Mouse (Mus musculus) spleen, postnatal 36 days (tissue): ENCODE results near the gene Cacng3.
A peak's percentile ranks its signal among the peaks of the same experiment; 100 is the strongest.

Experiments
- DNase-seq, 2 experiments: peaks; one replicate each; pipeline ENCODE4 v3.0.0; 2022; ENCODE audit warnings: low spot score in 2 of 2, mixed read lengths in 1 of 2

The Cacng3 gene

DNA sequence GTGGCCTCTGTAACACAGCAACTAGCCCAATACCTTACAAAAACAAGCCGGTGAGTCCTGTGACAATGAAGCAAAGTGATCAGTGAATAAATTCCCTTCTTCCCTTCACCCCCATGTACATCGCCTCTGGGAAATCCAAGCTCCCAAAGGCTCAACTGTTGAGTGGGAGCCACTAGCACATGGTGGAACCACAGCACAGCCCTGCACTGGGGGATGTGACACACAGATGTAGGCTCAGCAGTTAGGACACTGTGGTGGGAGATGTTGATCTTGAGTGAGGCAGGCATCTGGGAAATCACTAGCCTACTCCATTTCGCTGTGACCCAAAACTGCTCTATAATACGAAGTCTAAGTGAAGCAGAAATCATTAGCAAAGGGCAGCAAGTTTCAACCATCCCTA is 48.2 kb downstream of the Cacng3 start:
- DNase-seq = no peak

GRCm38 (mm10) chr7:122723358-122723876 is 53.1 kb downstream of the Cacng3 start:
- DNase-seq = peak; percentile 49 to 54

GRCm38 (mm10) chr7:122726376-122726775 is 56.1 kb downstream of the Cacng3 start:
- DNase-seq = no peak

DNA sequence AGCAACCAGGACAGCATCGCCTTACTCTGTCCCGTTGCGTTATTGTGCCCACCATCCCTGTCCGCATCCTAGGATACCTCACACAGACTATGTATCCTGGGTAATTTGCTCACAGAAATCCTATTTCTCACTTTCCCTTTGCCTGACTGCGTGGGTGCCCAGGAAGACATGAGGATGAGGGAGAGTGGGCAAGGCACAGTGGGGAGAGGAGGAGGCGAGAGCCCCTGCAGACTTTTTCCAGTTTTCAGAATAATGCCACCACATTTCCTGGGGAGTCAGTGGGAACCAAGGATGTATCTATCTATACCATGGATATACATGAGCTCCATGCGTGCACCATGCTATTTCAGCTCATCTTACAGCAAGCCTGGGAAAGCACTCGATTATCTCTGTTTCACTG is 57.9 kb downstream of the Cacng3 start:
- DNase-seq = no peak

DNA sequence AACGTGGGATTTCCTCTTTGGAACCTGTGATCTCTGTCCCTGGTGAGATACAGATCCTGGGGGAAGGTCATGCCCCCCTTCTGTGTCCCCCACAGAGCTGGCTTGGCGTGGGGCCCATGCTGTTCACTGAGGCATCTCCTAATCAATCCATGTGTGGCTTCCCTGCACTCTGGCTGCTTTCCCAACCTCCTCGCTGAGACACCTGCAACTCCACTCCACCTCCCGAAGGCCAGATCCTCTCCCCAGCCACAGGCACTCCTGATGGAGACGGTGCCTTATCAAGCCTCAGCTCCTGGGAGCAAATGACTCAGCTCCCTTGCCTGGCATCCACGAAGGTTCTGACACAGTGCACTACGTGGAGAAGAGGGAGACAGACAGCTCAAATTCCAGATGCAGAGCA is 58.6 kb downstream of the Cacng3 start:
- no peak for DNase-seq

- no peak for DNase-seq
Observed at GRCm38 (mm10) chr7:122735323-122735722, 65.0 kb downstream of the Cacng3 start.

GRCm38 (mm10) chr7:122738541-122738940 is 68.2 kb downstream of the Cacng3 start:
- DNase-seq = no peak

DNA sequence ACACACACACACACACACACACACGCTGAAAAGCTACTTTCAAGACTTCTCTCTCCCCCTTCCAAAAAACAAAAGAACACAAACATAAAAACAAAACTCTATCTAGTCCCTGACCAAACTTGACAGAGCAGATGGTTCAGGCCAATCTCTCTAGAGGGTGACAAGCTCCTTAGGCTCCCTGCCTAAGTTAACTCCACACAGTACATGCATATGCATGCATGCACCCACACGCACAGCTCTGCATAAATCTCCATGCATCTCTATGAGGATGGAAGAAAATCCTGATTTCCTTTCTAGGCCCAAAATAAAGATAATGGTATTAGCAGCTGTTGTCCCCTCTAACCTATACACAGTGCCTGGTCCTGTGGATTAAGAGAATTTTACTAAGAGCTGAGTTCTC is 70.4 kb downstream of the Cacng3 start:
- DNase-seq = no peak

- no peak for DNase-seq
Observed at GRCm38 (mm10) chr7:122755920-122756603, 85.8 kb downstream of the Cacng3 start.

- DNase-seq = no peak
Observed at GRCm38 (mm10) chr7:122758645-122759044, 88.4 kb downstream of the Cacng3 start.

DNA sequence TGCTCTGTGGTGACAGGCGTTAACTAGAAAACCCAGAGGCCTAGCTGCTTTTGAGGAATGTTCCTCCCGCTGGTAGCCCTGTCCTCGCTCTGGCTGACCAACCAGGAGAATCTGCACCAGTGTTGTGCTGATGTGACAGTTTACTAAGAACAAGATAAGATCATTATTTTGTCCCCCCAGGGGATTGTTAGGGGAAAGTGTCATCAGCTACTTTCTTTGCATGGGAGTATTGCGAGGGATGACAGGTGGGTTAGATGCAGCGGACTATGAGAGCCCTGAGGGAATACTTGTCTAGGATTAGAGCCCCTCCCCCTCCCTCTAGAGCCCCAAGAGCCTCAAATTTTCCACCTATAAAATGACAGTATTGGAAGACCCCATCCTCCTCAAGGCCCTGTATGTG is 94.2 kb downstream of the Cacng3 start:
- no peak for DNase-seq

DNA sequence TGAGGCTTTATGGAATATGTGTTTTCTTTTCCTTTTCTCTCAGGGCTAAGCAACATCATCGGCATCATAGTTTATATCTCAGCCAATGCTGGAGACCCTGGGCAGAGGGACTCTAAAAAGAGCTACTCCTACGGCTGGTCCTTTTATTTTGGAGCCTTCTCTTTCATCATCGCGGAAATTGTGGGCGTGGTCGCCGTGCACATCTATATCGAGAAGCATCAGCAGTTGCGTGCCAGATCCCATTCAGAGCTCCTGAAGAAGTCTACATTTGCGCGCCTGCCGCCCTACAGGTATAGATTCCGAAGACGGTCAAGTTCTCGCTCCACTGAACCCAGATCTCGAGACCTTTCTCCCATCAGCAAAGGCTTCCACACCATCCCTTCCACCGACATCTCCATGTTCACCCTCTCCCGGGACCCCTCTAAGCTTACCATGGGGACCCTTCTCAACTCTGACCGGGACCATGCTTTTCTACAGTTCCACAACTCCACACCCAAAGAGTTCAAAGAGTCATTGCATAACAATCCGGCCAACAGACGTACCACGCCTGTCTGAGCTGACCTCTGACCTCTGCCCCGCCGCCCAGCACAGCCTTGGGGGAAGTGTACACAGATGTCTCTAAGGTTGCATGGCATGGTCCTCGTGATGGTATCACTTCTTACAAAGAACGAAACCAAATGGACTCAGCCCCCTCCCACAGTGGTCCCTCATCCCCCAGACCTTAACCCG is 98.2 kb downstream of the Cacng3 start:
- no peak for DNase-seq

GRCm38 (mm10) chr7:122779601-122780000 is 109.3 kb downstream of the Cacng3 start:
- DNase-seq = no peak

DNA sequence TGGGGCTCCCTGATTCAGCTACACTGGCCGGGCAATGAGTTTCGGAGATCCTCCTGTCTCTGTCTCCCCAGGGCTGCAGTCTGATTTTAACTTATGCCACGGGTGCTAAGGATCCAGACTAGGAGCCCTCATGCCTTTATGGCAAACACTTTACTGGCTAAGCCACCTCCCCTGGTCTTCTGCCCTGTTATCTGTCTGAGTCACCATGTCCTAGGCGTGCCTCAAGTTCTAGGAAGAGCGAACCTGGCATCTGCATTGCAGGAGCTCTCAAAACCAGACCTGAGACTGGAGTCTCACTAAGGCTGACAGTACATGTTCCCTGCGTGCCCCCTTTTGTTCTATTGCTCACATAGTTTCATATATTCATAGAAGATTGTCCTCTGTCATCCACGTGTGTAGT is 119.6 kb downstream of the Cacng3 start:
- DNase-seq = no peak

DNA sequence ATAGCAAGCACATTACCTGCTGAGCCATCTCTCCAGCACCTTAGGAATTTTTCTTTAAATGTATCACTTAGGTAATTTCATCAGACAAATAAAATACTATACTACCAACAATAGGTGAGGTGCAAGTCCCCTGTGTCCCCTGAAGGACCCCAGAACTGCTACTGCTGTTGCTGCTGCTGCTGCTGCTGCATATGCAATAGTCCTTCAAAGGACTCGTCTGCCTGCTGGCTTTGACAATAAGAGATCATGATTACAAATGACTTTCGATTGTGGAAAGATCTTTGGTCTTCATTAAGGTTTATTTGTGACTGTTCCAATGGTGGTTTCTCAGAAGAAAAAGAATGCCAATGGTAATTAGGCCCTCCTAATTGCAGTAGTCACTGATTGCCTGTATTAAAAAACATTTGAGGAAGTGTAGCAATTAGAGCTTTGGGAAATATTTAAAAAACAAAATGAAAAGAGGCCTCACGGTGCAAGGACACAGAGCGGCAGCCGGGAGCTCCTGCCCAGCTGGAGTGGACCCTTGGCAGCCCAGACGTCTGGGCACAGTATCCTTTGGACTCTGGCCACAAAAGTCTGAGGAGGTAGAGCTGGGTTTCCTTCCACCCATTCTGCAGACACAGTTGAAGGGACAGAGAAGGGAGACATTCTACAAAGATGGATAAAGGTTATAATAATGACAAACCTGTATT is 123.5 kb downstream of the Cacng3 start:
- no peak for DNase-seq

- no peak for DNase-seq
Observed at GRCm38 (mm10) chr7:122795140-122795539, 124.8 kb downstream of the Cacng3 start.

DNA sequence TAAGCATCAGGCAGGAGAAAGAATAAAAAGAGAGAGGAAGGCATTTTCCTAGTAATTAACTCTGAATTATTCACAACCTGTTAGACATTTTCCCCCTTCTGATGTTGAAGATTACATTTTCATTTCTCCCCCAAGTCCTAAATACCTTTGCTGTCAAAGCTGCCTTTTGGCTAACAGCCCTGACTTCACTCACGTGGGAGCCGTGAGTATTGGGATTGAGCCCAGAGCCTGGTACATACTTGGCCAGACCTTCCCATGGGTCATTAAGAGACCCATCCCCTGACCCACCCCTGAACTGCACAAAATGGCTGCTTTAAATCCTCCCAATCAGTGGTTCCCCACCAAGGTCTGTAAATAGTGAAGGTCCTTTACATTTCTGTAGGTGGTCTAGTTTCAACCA is 130.5 kb downstream of the Cacng3 start:
- no peak for DNase-seq

DNA sequence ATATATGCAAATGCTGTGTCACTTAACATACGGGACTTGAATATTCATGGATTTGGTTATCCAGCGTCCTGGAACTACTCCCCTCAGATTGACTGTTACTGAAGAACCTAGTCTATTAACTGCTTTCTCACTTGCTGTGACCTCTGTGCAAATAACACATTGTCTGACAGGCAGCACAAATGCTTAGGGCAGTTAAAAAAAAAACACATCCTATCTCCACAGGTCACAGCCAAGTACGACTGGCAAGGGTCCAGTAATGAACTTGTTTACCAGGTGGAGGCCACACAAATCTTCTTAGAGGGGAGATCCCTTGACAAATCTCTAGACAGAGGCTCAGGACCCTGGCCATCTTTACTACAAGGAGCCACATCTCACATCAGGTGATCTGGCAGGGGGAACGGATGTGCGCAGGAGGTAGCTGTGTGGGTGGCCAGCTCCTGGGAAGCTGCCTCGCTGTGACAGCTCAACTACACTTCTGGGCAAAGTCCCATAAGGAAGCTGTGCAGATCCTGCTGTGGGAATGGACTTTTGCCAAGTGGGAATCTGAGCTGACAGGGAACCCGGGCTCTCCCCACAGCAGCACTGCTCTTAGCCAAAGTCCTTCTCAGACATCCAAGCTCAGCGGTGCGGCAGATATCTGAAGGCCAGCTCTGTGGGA is 133.7 kb downstream of the Cacng3 start:
- DNase-seq = no peak

GRCm38 (mm10) chr7:122806531-122806930 is 136.2 kb downstream of the Cacng3 start:
- DNase-seq = no peak

- peak; percentile 44 to 53 for DNase-seq
Observed at GRCm38 (mm10) chr7:122813724-122814123, 143.4 kb downstream of the Cacng3 start.

DNA sequence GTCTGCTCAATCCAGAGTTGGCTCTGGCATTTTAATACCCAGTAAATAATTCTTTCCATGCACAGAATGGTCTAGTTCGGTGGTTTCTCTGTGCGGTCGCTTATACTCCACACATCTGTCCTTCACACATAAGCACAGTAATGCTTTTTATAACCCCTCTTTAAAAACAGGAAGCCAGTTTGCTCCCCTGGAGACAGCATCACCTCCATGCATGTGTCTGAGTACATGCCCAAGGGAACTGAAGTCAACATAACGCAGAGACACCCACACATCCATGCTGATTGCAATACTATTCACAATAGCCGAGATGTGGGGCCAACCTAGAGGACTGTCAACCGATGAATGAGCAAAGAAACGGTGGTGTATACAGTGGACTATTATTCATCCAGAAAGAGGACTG is 147.3 kb downstream of the Cacng3 start:
- DNase-seq = peak; percentile 53 to 59
